Mouse (Mus musculus): Measurements from ENCODE around the gene Ppp1r3d.

The Ppp1r3d gene

GRCm38 (mm10) chr2:178413481-178414260 lies 601 bp downstream of the Ppp1r3d start:
- DNase-seq: no peak

DNA sequence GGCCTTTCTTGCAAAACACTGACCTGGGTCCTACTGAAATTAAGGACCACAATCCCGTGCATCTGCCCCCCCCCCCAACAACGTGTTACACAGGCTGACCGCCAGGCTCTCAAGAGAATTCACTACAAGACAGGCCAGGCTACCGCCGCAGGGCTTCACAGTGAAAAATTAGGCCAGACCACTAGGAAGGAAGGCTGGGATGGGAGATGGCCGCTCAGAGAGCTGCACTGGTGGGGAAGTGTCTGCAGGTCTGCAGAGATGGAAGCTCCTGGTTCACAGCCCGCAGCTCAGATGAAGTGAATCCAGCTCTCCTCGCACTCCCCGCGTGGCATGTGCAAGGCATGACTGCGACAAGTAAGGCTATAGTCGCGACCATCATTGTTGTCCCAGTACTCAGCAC lies 1.2 kb downstream of the Ppp1r3d start:
- no peak for DNase-seq

GRCm38 (mm10) chr2:178412598-178412997 lies 1.7 kb downstream of the Ppp1r3d start:
- DNase-seq: no peak

- no peak for DNase-seq
These were observed 4.0 kb downstream of the Ppp1r3d start for GRCm38 (mm10) chr2:178410286-178410685.

DNA sequence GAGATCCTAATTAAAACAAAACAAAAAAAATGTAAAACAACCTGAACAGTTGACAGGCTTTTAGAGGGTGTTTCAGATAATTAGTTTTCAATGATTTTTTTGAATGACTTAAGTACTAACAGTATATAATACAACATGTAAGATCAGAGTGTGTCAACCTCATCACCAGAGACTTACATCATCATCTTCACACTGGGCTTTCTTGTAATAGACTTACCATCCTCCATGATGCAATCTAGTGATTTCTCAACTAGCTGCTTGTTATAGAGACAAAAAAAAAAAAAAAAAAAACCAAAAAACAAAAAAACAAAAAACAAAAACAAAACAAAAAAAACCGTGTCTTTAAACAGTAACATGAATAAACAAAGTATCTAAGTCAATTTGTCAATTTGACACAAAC lies 5.2 kb downstream of the Ppp1r3d start:
- no peak for DNase-seq

DNA sequence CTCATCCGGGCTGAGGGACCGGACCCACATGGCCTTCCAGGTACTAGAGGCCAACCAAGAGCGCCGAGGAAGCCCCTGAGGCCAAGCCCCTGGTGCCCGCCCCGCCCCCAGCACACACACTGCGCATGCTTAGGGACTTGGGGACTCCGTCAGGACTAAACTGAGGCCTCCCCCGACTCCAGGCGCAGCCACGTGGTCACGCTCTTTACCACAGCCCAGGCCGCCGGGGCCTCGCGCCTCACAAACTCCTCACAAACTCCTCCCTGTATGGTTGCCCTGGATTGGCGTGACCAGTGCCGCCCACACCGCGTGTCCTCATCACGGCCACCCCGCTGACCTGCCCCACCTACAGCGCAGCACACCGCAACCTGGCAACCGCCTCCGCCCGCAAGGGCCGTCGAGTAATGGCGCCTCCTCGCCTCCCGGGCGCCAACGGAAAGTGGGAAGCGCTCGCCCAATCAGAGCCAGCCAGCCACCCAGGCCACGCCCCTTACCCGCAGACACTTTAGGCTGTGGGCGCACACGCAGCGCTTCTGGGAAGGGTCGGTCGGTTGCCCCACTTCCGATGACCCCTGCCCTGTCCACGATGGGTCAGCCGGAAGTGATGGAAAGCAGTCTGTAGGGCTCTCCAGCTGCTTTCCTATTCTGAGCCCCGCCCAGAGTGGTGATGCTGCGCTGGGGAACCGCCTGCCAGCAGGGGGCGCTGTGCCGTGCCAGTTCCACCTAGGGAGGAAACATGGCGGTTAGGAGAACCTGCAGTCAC lies 7.0 kb downstream of the Ppp1r3d start, which contains the start of gene Sycp2:
Gene Sycp2 (minus strand): TSS at position 633 of the 763 bp plus-strand sequence.
- no peak for DNase-seq

Measured in thymus, adult 18-20 months (tissue).